ENCODE assay signal across 7 mouse cellular contexts in genomic region chr1:105993196-105993595, GRCm38 (mm10). TPM values are rescaled to one million over a fixed set of nuclear protein-coding genes. Genes with fewer than 3 reads are reported as not detected.
DNase-seq lines count a peak whose midpoint lies in the region; ATAC-seq and TF ChIP-seq lines count a peak whose summit lies in the region.

No protein-coding gene starts in this region.

- intact Hi-C loops in heart, postnatal 10 days (cut with DNase I) = no loop called here

- peak overlapping the region; percentile 98 for H3K4me2 ChIP-seq in midbrain, embryonic 13.5 days (replicated peaks)

- H3K4me3 ChIP-seq in G1E (ENCODE audit: low read depth, low read length) = peak overlapping the region; percentile 94
- peak overlapping the region; percentile 85 for H3K4me3 ChIP-seq in limb, embryonic 10.5 days
- peak overlapping the region; percentile 90 for H3K4me3 ChIP-seq in midbrain, embryonic 13.5 days (replicated peaks)

- no peak for ATAC-seq in G1E (ENCODE audit: extremely low read depth, insufficient number of reproducible peaks, low FRiP score, poor library complexity, severe bottlenecking)
- ATAC-seq in midbrain, embryonic 13.5 days = no peak

- H3K36me3 ChIP-seq in G1E (replicated peaks) = peaks cover 12% of the 10 kb centered on the region
- no peaks in the 10 kb centered on the region for H3K36me3 ChIP-seq in limb, embryonic 10.5 days
- no peaks in the 10 kb centered on the region for H3K36me3 ChIP-seq in midbrain, embryonic 13.5 days

- WGBS in limb, embryonic 10.5 days = 13% methylated on average over 7 of the region's 7 CpGs
- WGBS in midbrain, embryonic 13.5 days = 5% methylated on average over 7 of the region's 7 CpGs

- no peaks in the 10 kb centered on the region for H3K9me3 ChIP-seq in G1E (replicated peaks)
- no peaks in the 10 kb centered on the region for H3K9me3 ChIP-seq in limb, embryonic 10.5 days (replicated peaks)
- no peaks in the 10 kb centered on the region for H3K9me3 ChIP-seq in midbrain, embryonic 13.5 days

- TF ChIP-seq CTCF in G1E (IDR thresholded peaks at IDR 0.05; ENCODE audit: low read depth, low read length) = no peak

- peaks cover 58% of the 10 kb centered on the region for H3K4me1 ChIP-seq in G1E (ENCODE audit: insufficient read depth, low read depth, low read length)
- peaks cover 47% of the 10 kb centered on the region for H3K4me1 ChIP-seq in limb, embryonic 10.5 days
- peaks cover 37% of the 10 kb centered on the region for H3K4me1 ChIP-seq in midbrain, embryonic 13.5 days (replicated peaks)

- H3K9ac ChIP-seq in midbrain, embryonic 13.5 days (replicated peaks) = peak overlapping the region; percentile 78

- H3K27ac ChIP-seq in limb, embryonic 10.5 days = peak overlapping the region; percentile 92
- no peak overlapping the region for H3K27ac ChIP-seq in midbrain, embryonic 13.5 days

- no peaks in the 10 kb centered on the region for H3K27me3 ChIP-seq in G1E (ENCODE audit: insufficient read depth, low read length)
- H3K27me3 ChIP-seq in limb, embryonic 10.5 days (ENCODE audit: low read depth, poor library complexity, severe bottlenecking) = peaks cover 9% of the 10 kb centered on the region; the same call in 1 of the 2 replicates
- H3K27me3 ChIP-seq in midbrain, embryonic 13.5 days = no peaks in the 10 kb centered on the region

- DNase-seq in A20 (ENCODE audit: low read depth, low spot score) = peak; percentile 73
- peak; percentile 19 for DNase-seq in G1E (ENCODE audit: low spot score)
- DNase-seq in embryo, embryonic 10.5 days (ENCODE audit: low spot score) = peak; percentile 47
- DNase-seq in heart, postnatal 10 days = peak; percentile 70 to 71
- no peak for DNase-seq in limb, embryonic 10.5 days (ENCODE audit: low spot score)
- no peak for DNase-seq in layer of hippocampus, adult 8-10 months (ENCODE audit: low spot score in 2 of 2)

RNA-seq across cellular contexts. Expression of gene Zcchc2, which starts 3.0 kb away (rescaled TPM):
- total RNA-seq in G1E (2014; fragmentation: Nextera tagmentation) (36.7 and 44.7 TPM in 2 replicates), G1E (2017) (13.4 and 13.7 TPM in 2 replicates)
- polyA plus RNA-seq in G1E (2012) = 13.0 and 13.7 TPM in 2 replicates
- 1 to 10 TPM; 8.8 to 9.1 TPM for total RNA-seq in heart, postnatal 10 days (2021)
- polyA plus RNA-seq in limb, embryonic 10.5 days (2016; fragmentation: Nextera tagmentation; extraction: Ambion mirVana) = 1.4 TPM in 2 replicates
- 2.1 and 2.2 TPM in 2 replicates for polyA plus RNA-seq in midbrain, embryonic 13.5 days (2015; fragmentation: Nextera tagmentation; extraction: Ambion mirVana)
- total RNA-seq in layer of hippocampus, adult 8-10 months (2022) = 10 to 100 TPM; 20.6 to 25.6 (median 23.3) TPM

Comparison
In these comparisons a context has a peak if more than half of its experiments do, and no peak if none do; other contexts are left out.
1. DNase-seq: peak in A20 (single experiment), G1E (single experiment), embryo, embryonic 10.5 days (single experiment) and heart, postnatal 10 days (2 of 2); none in limb, embryonic 10.5 days (single experiment) and layer of hippocampus, adult 8-10 months (0 of 2).
2. Peak in every context shown above with its lines, with median percentiles within 50 percentile points of each other: H3K4me3 ChIP-seq.